Mouse (Mus musculus): ENCODE data around the gene Cpe. TPM values are rescaled to one million over a fixed set of nuclear protein-coding genes. Genes with fewer than 3 reads are reported as not detected.
A peak's percentile ranks its signal among the peaks of the same experiment; 100 is the strongest.

Cpe gene
- polyA plus RNA-seq, 1 experiment: 511 TPM

GRCm38 (mm10) chr8:64643382-64643781 is 49.5 kb downstream of the Cpe start:
- TF ChIP-seq POLR2A (IDR thresholded peaks at IDR 0.05; ENCODE audit: low read depth, low read length) (no peak), CTCF (IDR thresholded peaks at IDR 0.05; ENCODE audit: borderline replicate concordance, insufficient read depth, low read length) (no peak)
- Histone ChIP-seq H3K4me3 (ENCODE audit: insufficient read depth, low read length) (no peak overlapping the region), H3K27ac (ENCODE audit: insufficient read depth, low read length) (peak overlapping the region; percentile 43), H3K4me1 (ENCODE audit: control insufficient read depth, insufficient read depth, low read length) (peaks cover 12% of the 10 kb centered on the region)

GRCm38 (mm10) chr8:64642799-64643198 is 50.1 kb downstream of the Cpe start:
- H3K4me1 ChIP-seq (ENCODE audit: control insufficient read depth, insufficient read depth, low read length): peaks cover 12% of the 10 kb centered on the region
- TF ChIP-seq POLR2A (IDR thresholded peaks at IDR 0.05; ENCODE audit: low read depth, low read length): no peak
- no peak overlapping the region for H3K27ac ChIP-seq (ENCODE audit: insufficient read depth, low read length)
- no peak overlapping the region for H3K4me3 ChIP-seq (ENCODE audit: insufficient read depth, low read length)

GRCm38 (mm10) chr8:64640599-64640998 is 52.3 kb downstream of the Cpe start:
- no peak for TF ChIP-seq POLR2A (IDR thresholded peaks at IDR 0.05; ENCODE audit: low read depth, low read length)
- no peak for TF ChIP-seq CTCF (IDR thresholded peaks at IDR 0.05; ENCODE audit: borderline replicate concordance, insufficient read depth, low read length)
- Histone ChIP-seq H3K27ac (ENCODE audit: insufficient read depth, low read length) (no peak overlapping the region), H3K4me3 (ENCODE audit: insufficient read depth, low read length) (no peak overlapping the region), H3K4me1 (ENCODE audit: control insufficient read depth, insufficient read depth, low read length) (peaks cover 12% of the 10 kb centered on the region)

GRCm38 (mm10) chr8:64639676-64640075 is 53.2 kb downstream of the Cpe start:
- peaks cover 10% of the 10 kb centered on the region for H3K4me1 ChIP-seq (ENCODE audit: control insufficient read depth, insufficient read depth, low read length)
- H3K27ac ChIP-seq (ENCODE audit: insufficient read depth, low read length): no peak overlapping the region
- no peak overlapping the region for H3K4me3 ChIP-seq (ENCODE audit: insufficient read depth, low read length)
- no peak for TF ChIP-seq POLR2A (IDR thresholded peaks at IDR 0.05; ENCODE audit: low read depth, low read length)
- TF ChIP-seq CTCF (IDR thresholded peaks at IDR 0.05; ENCODE audit: borderline replicate concordance, insufficient read depth, low read length): no peak

- no peak overlapping the region for H3K27ac ChIP-seq (ENCODE audit: insufficient read depth, low read length)
- H3K4me3 ChIP-seq (ENCODE audit: insufficient read depth, low read length): no peak overlapping the region
- H3K4me1 ChIP-seq (ENCODE audit: control insufficient read depth, insufficient read depth, low read length): no peaks in the 10 kb centered on the region; the same call in 1 of the 2 replicates
- no peak for TF ChIP-seq CTCF (IDR thresholded peaks at IDR 0.05; ENCODE audit: borderline replicate concordance, insufficient read depth, low read length)
Measured at GRCm38 (mm10) chr8:64634901-64635300, 58.0 kb downstream of the Cpe start.

GRCm38 (mm10) chr8:64634131-64634865 is 58.6 kb downstream of the Cpe start:
- Histone ChIP-seq H3K4me1 (ENCODE audit: control insufficient read depth, insufficient read depth, low read length) (no peaks in the 10 kb centered on the region; the same call in 1 of the 2 replicates), H3K4me3 (ENCODE audit: insufficient read depth, low read length) (no peak overlapping the region), H3K27ac (ENCODE audit: insufficient read depth, low read length) (no peak overlapping the region)
- no peak for TF ChIP-seq CTCF (IDR thresholded peaks at IDR 0.05; ENCODE audit: borderline replicate concordance, insufficient read depth, low read length)

GRCm38 (mm10) chr8:64632169-64632568 is 60.7 kb downstream of the Cpe start:
- Histone ChIP-seq H3K27ac (ENCODE audit: insufficient read depth, low read length) (no peak overlapping the region), H3K4me3 (ENCODE audit: insufficient read depth, low read length) (no peak overlapping the region), H3K4me1 (ENCODE audit: control insufficient read depth, insufficient read depth, low read length) (no peaks in the 10 kb centered on the region; the same call in 1 of the 2 replicates)
- TF ChIP-seq CTCF (IDR thresholded peaks at IDR 0.05; ENCODE audit: borderline replicate concordance, insufficient read depth, low read length) (no peak), POLR2A (IDR thresholded peaks at IDR 0.05; ENCODE audit: low read depth, low read length) (no peak)

GRCm38 (mm10) chr8:64631761-64632160 is 61.1 kb downstream of the Cpe start:
- no peak for TF ChIP-seq CTCF (IDR thresholded peaks at IDR 0.05; ENCODE audit: borderline replicate concordance, insufficient read depth, low read length)
- TF ChIP-seq POLR2A (IDR thresholded peaks at IDR 0.05; ENCODE audit: low read depth, low read length): no peak
- H3K27ac ChIP-seq (ENCODE audit: insufficient read depth, low read length): no peak overlapping the region
- no peaks in the 10 kb centered on the region; the same call in 1 of the 2 replicates for H3K4me1 ChIP-seq (ENCODE audit: control insufficient read depth, insufficient read depth, low read length)
- no peak overlapping the region for H3K4me3 ChIP-seq (ENCODE audit: insufficient read depth, low read length)

GRCm38 (mm10) chr8:64629034-64629760 is 63.7 kb downstream of the Cpe start:
- TF ChIP-seq CTCF (IDR thresholded peaks at IDR 0.05; ENCODE audit: borderline replicate concordance, insufficient read depth, low read length) (no peak), POLR2A (IDR thresholded peaks at IDR 0.05; ENCODE audit: low read depth, low read length) (no peak)
- Histone ChIP-seq H3K4me3 (ENCODE audit: insufficient read depth, low read length) (no peak overlapping the region), H3K27ac (ENCODE audit: insufficient read depth, low read length) (no peak overlapping the region), H3K4me1 (ENCODE audit: control insufficient read depth, insufficient read depth, low read length) (no peaks in the 10 kb centered on the region; the same call in 1 of the 2 replicates)

- H3K27ac ChIP-seq (ENCODE audit: insufficient read depth, low read length): no peak overlapping the region; the same call in 1 of the 2 replicates
- no peaks in the 10 kb centered on the region; the same call in 1 of the 2 replicates for H3K4me1 ChIP-seq (ENCODE audit: control insufficient read depth, insufficient read depth, low read length)
- TF ChIP-seq POLR2A (IDR thresholded peaks at IDR 0.05; ENCODE audit: low read depth, low read length) (no peak), CTCF (IDR thresholded peaks at IDR 0.05; ENCODE audit: borderline replicate concordance, insufficient read depth, low read length) (no peak)
- no peak overlapping the region for H3K4me3 ChIP-seq (ENCODE audit: insufficient read depth, low read length)
Measured at GRCm38 (mm10) chr8:64628039-64628438, 64.8 kb downstream of the Cpe start.
